Mouse (Mus musculus) liver, embryonic 15.5 days (tissue): Measurements from ENCODE around the gene Bche. TPM values are rescaled to one million over a fixed set of nuclear protein-coding genes. Genes with fewer than 3 reads are reported as not detected.
A peak's percentile ranks its signal among the peaks of the same experiment; 100 is the strongest.

Source experiments
- ATAC-seq: fragments of 200-750 bp; cut with Nextera tagmentation; 2 replicates; pipeline ENCODE4 v1.8.0; 2017; ENCODE audit warnings: moderate number of reproducible peaks, mild to moderate bottlenecking, moderate library complexity; ENCODE audit not compliant: insufficient read depth
- H3K27ac ChIP-seq: fragments of 300-500 bp; sonication (generic); replicated peaks from 2 replicates; pipeline ENCODE4 v1.5.1; 2015; ENCODE audit warnings: mild to moderate bottlenecking, inconsistent platforms
- H3K27me3 ChIP-seq: fragments of 300-500 bp; sonication (generic); 2 replicates; pipeline ENCODE4 v1.6.1; 2015; ENCODE audit warnings: mild to moderate bottlenecking, inconsistent platforms
- H3K36me3 ChIP-seq: fragments of 300-500 bp; sonication (generic); replicated peaks from 2 replicates; pipeline ENCODE4 v1.6.1; 2015; ENCODE audit warnings: moderate library complexity, mild to moderate bottlenecking, inconsistent platforms
- H3K4me1 ChIP-seq: fragments of 300-500 bp; sonication (generic); replicated peaks from 2 replicates; pipeline ENCODE4 v1.6.1; 2015; ENCODE audit warnings: inconsistent platforms
- H3K4me2 ChIP-seq: fragments of 300-500 bp; sonication (generic); 2 replicates; pipeline ENCODE4 v1.6.1; 2015; ENCODE audit warnings: moderate library complexity, mild to moderate bottlenecking, inconsistent platforms
- H3K4me3 ChIP-seq: fragments of 300-500 bp; sonication (generic); replicated peaks from 2 replicates; pipeline ENCODE4 v1.5.1; 2015; ENCODE audit warnings: mild to moderate bottlenecking, inconsistent platforms
- H3K9ac ChIP-seq: fragments of 300-500 bp; sonication (generic); 2 replicates; pipeline ENCODE4 v1.6.1; 2015; ENCODE audit warnings: moderate library complexity, mild to moderate bottlenecking, inconsistent platforms
- H3K9me3 ChIP-seq: fragments of 300-500 bp; sonication (generic); replicated peaks from 2 replicates; pipeline ENCODE4 v1.6.1; 2016; ENCODE audit warnings: inconsistent platforms
- WGBS: fragments of 180-500 bp; shearing (Covaris S2); methylation state at CpG from one replicate; pipeline ENCODE4 v1.1.7; 2015; ENCODE audit warnings: mixed read lengths; ENCODE audit not compliant: insufficient replicate concordance; 5-methylcytosine and 5-hydroxymethylcytosine counted together
- polyA plus RNA-seq: library from polyadenylated mRNA; unstranded; fragments of >200 nt; fragmentation: Nextera tagmentation; extraction: Ambion mirVana; gene quantifications from 2 replicates; pipeline ENCODE4 v1.2.1, GENCODE M21; 2015

Gene Bche
- 10.4 and 10.9 TPM in 2 replicates for polyA plus RNA-seq

DNA sequence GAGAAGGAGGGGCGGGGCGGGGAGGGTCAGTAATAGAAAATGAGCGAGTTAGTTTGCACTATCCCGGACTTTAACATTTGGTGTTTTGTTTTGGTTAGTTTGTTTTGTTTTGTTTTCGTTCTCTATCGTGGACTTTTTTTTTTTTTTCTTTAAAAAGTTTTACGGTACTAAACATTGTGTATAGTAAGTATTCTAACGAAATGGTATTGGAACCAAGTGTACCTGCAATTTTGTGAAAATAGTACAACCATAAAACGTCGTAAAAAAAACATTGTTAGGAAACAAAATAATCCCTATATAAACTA, at the start of gene Bche:
TSS of gene Bche (minus strand) at position 6 of the 305 bp plus-strand sequence.
- H3K27me3 ChIP-seq, result no peaks in the 10 kb centered on the region
- WGBS, result 17% methylated on average over 10 of the region's 10 CpGs
- H3K36me3 ChIP-seq, result no peaks in the 10 kb centered on the region
- ATAC-seq, result no peak
- peak within 1 kb of the TSS; percentile 43 for H3K4me3 ChIP-seq
- H3K4me2 ChIP-seq, result peak within 1 kb of the TSS; percentile 41
- no peaks in the 10 kb centered on the region for H3K9me3 ChIP-seq
- H3K27ac ChIP-seq, result peak within 1 kb of the TSS; percentile 29
- H3K9ac ChIP-seq, result no peak within 1 kb of the TSS
- no peaks in the 10 kb centered on the region for H3K4me1 ChIP-seq

DNA sequence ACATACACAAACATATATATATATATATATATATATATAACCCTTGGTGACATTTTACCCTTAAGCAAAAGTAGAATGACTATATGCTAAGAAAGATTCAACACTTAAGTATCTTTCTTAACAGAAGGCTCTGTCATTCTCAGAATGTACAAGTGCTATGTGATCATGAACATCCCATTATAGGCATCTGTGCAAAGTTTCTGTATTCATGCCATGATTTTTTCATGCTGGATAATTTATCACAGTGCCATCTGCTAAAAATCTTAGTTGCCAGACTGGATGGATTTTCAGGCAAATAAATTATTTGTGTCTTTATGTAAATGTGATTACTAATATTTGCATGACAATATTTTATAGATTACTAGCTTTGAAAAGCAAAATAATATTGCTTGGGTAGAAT, 33.8 kb upstream of the Bche start:
- ATAC-seq, result no peak
- no peaks in the 10 kb centered on the region for H3K36me3 ChIP-seq
- H3K9me3 ChIP-seq, result no peaks in the 10 kb centered on the region
- no peaks in the 10 kb centered on the region for H3K4me1 ChIP-seq
- H3K27me3 ChIP-seq, result no peaks in the 10 kb centered on the region
- no peak overlapping the region for H3K4me2 ChIP-seq
- H3K27ac ChIP-seq, result no peak overlapping the region
- no peak overlapping the region for H3K4me3 ChIP-seq
- no peak overlapping the region for H3K9ac ChIP-seq

DNA sequence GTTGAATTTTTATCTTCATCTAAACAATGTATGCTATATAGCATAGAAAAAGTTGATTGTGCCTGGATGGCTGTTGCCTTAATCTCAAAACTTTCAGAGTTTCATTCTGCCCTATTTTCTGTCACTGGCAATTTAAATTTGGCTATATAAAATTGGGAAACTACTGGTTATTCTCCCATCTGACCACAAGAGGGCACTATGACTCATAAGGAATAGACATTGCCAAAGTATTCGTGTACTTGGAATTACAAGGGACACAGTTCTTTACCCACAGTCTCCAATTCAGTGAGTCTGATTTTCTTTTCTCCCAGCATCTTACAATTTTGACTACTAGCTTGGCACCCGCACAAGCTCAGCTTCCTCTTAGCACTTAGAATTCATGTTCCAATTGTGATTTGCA, 23.5 kb upstream of the Bche start:
- no peak overlapping the region for H3K4me2 ChIP-seq
- H3K36me3 ChIP-seq, result no peaks in the 10 kb centered on the region
- H3K4me3 ChIP-seq, result no peak overlapping the region
- no peaks in the 10 kb centered on the region for H3K9me3 ChIP-seq
- H3K4me1 ChIP-seq, result no peaks in the 10 kb centered on the region
- 47% methylated on average over 2 of the region's 2 CpGs for WGBS
- no peaks in the 10 kb centered on the region for H3K27me3 ChIP-seq
- no peak overlapping the region for H3K9ac ChIP-seq
- ATAC-seq, result no peak
- no peak overlapping the region for H3K27ac ChIP-seq

DNA sequence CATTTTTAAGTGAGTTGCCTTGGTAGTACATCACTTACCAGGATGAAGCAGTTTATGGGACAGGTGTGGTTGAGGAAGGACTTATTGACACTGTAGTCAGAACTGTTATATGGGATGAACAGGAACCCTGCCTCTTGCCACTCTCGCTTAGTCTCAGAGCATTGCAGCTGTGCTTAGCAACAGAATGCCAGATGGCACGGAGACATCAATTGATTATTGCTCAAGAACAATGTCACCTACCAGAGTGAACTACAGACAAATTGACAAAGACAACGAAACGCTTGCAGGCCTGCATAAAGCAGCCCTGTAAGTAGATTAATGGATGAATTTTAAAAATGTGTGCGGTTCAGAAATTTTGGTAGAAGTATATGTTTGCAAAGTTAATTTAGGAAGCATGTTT, 21.3 kb upstream of the Bche start:
- Histone ChIP-seq H3K4me3 (no peak overlapping the region), H3K27me3 (no peaks in the 10 kb centered on the region), H3K9ac (no peak overlapping the region), H3K4me2 (no peak overlapping the region), H3K4me1 (no peaks in the 10 kb centered on the region), H3K27ac (no peak overlapping the region), H3K9me3 (no peaks in the 10 kb centered on the region), H3K36me3 (no peaks in the 10 kb centered on the region)
- WGBS, result 59% methylated on average over 5 of the region's 5 CpGs
- no peak for ATAC-seq

DNA sequence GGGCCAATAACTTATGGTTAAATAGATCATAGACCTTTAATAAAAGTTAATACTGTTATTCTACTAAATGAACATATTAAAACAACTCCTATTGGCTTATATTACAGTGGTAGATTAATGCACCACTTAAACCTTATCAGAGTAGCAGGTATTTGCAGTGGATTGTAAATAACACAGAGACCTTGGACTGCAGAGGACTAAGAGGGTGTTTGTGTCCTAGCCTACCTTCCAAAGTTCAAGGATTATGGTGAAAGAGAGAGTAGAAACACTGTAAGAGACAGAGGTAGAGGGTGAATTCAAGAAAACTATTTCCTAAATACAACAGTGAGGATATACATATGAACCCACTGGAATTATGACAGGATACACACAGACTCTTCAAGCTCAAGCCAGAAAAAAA, 17.5 kb upstream of the Bche start:
- Histone ChIP-seq H3K9ac (no peak overlapping the region), H3K4me3 (no peak overlapping the region), H3K4me2 (no peak overlapping the region), H3K27me3 (no peaks in the 10 kb centered on the region), H3K27ac (no peak overlapping the region), H3K9me3 (no peaks in the 10 kb centered on the region), H3K4me1 (no peaks in the 10 kb centered on the region), H3K36me3 (no peaks in the 10 kb centered on the region)
- no peak for ATAC-seq

DNA sequence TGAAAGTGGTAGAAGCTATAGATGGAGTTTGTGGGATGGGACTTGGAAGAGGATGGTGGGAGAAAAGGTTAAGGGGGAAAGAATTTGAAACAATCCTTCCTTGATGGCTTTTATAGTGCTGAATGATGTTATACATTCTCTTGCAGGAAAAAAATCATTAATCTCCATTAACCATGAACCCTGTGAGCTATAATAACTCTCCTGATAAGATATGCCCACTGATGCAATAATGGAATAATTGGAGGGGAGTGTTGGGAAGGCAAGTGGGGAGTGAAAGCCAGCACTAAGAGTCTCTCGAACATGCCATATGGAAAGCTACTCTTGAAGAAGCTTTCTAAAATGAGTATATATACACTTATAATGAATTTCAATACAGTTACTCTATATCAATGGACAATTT, 16.7 kb upstream of the Bche start:
- no peaks in the 10 kb centered on the region for H3K9me3 ChIP-seq
- 72% methylated on average over 1 of the region's 1 CpGs for WGBS
- H3K27ac ChIP-seq, result no peak overlapping the region
- no peak overlapping the region for H3K4me3 ChIP-seq
- H3K4me2 ChIP-seq, result no peak overlapping the region
- no peak for ATAC-seq
- no peak overlapping the region for H3K9ac ChIP-seq
- no peaks in the 10 kb centered on the region for H3K27me3 ChIP-seq
- no peaks in the 10 kb centered on the region for H3K4me1 ChIP-seq
- H3K36me3 ChIP-seq, result no peaks in the 10 kb centered on the region

DNA sequence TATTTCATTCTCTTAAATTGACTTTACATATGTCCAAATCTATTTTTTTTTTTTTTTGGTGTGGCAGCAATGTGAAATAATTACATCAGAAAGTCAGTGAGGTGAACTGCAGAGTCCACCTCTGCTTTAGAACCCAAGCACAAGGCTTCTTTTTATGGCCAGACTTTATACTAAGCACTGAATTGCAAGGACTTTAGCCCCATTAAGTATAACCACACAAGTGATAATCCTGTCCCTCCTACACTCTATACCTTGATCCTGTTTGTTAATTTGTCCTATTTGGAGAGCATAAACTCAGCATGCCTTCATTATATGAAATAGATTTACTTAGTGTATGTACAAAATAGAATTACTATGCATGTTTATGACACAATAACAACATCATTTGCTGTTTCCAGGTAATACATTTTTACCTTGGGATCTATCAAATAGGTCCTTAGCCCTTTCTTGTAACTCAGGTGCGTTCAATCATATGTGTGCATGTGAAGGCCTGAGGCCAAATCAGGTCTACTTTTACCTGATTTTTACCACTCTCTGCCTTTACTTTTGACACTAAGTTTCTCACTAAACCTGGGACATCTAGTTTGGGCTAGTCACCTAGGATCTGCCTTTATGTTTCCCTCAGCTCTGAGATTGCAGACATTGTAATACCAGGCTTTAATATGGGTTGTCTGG, 9.5 kb upstream of the Bche start:
- ATAC-seq, result no peak

DNA sequence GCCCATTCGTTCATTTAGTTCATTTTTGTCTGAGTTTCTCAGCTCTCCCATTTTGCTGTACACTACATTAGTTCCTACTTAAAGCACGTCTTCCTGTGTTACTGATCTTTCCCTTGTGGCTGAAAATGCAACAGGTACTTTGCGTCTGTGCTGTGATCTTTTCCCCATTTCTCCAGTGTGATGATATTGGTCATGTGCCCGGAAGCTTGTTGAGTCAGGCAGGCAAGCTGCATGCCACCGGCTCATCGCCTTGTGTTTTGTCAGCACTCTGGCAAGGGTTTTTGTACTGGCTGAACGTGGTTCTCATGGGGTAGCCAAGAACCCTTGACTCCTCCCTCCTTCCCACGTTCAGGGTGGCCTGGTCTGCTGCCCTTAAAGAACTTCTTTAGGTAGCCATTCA, 1.7 kb upstream of the Bche start:
- ATAC-seq, result no peak
- Histone ChIP-seq H3K4me1 (no peaks in the 10 kb centered on the region), H3K27me3 (no peaks in the 10 kb centered on the region), H3K9ac (no peak overlapping the region), H3K4me2 (no peak overlapping the region), H3K36me3 (no peaks in the 10 kb centered on the region), H3K27ac (no peak overlapping the region), H3K9me3 (no peaks in the 10 kb centered on the region), H3K4me3 (no peak overlapping the region)
- 60% methylated on average over 8 of the region's 8 CpGs for WGBS

More for the DNA sequence above, 9.5 kb upstream of the Bche start:
- H3K27me3 ChIP-seq, result no peaks in the 10 kb centered on the region
- H3K4me2 ChIP-seq, result no peak overlapping the region
- WGBS, result 56% methylated on average over 1 of the region's 1 CpGs
- H3K4me1 ChIP-seq, result no peaks in the 10 kb centered on the region
- no peak overlapping the region for H3K4me3 ChIP-seq
- H3K9ac ChIP-seq, result no peak overlapping the region
- H3K9me3 ChIP-seq, result no peaks in the 10 kb centered on the region
- no peaks in the 10 kb centered on the region for H3K36me3 ChIP-seq
- H3K27ac ChIP-seq, result no peak overlapping the region

DNA sequence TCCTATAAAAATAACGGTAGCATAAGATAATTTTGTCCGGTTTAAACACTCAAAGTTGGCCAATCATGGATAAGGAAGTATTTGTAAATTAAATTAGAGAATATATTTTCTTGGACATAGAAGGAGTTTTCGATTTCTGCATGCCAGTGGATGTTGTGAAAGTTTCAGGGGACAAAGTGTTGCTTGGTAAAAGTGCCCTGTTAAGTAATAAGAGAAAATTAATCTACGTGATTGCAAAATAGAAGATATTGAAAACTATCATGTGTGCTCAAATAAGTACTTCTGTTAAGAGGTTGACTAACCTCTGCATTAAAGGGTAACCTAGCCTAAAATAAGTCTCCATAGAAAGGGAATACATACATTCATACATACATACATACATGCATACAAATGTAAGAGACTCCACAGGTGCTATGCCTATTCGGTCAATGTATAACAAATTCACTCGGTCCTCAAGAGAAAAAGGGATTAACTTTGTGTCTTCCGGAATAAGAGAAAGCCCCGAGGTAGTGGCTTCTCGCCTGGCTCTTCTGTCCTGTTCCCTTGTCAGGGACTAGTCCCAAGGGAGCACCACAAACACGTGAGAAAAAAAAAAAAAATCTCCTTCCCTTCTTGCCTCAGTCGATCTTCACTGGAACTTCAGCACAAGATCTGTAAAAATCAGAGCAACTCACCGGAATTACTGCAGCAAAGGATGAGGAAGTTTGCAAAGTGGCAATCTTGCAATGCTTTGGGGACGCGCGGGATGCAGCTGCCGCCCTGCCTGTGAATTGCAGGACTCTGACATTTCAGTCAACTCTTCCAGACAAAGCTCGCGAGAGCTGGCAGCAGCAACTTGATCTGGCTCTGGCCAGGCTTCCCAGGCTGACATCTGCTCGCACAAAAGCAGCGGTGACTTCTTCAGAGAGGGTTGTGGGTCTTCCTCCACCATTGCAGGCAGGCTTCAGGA, 480 bp downstream of the Bche start:
- Histone ChIP-seq H3K27ac (peak overlapping the region; percentile 29), H3K9me3 (no peaks in the 10 kb centered on the region), H3K9ac (no peak overlapping the region), H3K36me3 (no peaks in the 10 kb centered on the region), H3K4me2 (peak overlapping the region; percentile 41), H3K4me1 (no peaks in the 10 kb centered on the region), H3K4me3 (peak overlapping the region; percentile 43), H3K27me3 (no peaks in the 10 kb centered on the region)
- whole genome bisulfite sequencing, result 15% methylated on average over 20 of the region's 20 CpGs
- ATAC-seq, result peak; percentile 60

DNA sequence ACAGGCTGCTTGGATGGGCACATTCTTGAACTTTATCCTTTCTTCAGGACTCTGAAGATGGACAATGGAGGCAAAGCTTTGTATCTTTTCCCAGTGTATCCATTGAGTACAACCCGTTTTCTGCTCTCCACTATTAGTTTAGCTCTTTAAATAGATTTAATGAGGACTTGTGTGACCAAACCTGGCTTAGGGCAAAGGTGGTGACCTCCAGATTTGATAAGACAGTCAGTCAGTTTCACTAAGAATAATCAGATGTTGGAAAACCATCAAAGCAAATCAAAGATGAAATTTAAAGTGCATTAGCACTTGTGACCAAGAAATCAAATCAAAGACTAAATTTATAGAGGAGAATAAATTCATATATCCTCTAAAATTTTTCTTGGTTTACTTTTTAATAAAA, 1.7 kb downstream of the Bche start:
- WGBS, result 28% methylated on average over 1 of the region's 1 CpGs
- no peak overlapping the region for H3K27ac ChIP-seq
- 0 out of 2 replicates have a peak overlapping the region, but pooled peaks have one; percentile 8 for H3K4me3 ChIP-seq
- H3K4me1 ChIP-seq, result no peaks in the 10 kb centered on the region
- peak overlapping the region; percentile 4; the same call in 1 of the 2 replicates for H3K4me2 ChIP-seq
- ATAC-seq, result no peak
- H3K9ac ChIP-seq, result no peak overlapping the region
- H3K36me3 ChIP-seq, result no peaks in the 10 kb centered on the region
- no peaks in the 10 kb centered on the region for H3K9me3 ChIP-seq
- H3K27me3 ChIP-seq, result no peaks in the 10 kb centered on the region

DNA sequence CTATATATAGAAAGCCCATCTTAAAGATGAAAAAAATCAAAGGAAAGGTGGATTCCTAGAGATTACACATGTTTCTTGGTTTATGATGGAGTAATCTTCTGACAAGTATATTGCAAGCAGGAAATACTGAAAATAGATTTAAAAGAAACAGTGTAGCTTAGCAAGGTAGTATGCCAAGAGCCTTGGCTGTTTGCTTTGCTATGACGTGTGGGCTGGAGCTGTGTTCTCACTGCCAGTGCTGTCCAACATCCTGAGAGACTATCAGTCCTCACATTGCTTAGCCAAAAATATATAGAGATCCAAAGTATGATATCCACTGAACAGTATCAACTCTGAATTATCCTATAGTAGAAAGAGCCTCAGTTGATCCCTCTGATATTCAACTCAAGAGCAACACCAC, 9.3 kb downstream of the Bche start:
- WGBS, result 54% methylated on average over 1 of the region's 1 CpGs
- Histone ChIP-seq H3K4me1 (no peaks in the 10 kb centered on the region), H3K4me3 (no peak overlapping the region), H3K36me3 (no peaks in the 10 kb centered on the region), H3K27me3 (no peaks in the 10 kb centered on the region), H3K9ac (no peak overlapping the region), H3K9me3 (no peaks in the 10 kb centered on the region), H3K4me2 (no peak overlapping the region), H3K27ac (no peak overlapping the region)
- no peak for ATAC-seq
